Mouse (Mus musculus): ENCODE data around the gene Zfp473. TPM values are rescaled to one million over a fixed set of nuclear protein-coding genes. Genes with fewer than 3 reads are reported as not detected.

Gene Zfp473
- polyA plus RNA-seq, 1 experiment from 2014 or later = 3.2 TPM

DNA sequence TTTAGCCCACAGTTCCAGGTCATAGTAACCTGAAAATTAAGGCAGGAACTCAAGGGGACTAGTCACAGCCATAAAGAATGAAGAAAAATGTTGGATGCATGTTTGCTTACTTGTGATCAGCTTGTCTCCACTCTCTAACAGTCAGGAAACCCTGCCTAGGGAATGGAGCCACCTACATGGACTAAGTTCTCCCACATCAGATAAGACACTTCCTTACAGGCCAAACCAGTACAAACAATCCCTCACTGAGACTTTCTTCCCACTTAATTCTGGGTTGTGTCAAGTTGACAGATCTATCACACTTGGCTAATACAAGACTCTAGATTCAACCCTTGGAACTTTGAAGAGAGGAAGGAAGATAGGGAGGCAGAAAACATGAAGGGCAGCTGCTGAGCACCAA is 9.5 kb upstream of the Zfp473 start:
- no peak for ATAC-seq (ENCODE audit: insufficient read depth, low FRiP score, low TSS enrichment)
- Histone ChIP-seq H3K4me1 (ENCODE audit: control insufficient read depth, insufficient read depth, low read length) (no peaks in the 10 kb centered on the region), H3K36me3 (ENCODE audit: control insufficient read depth, insufficient read depth, low read length) (peaks cover 14% of the 10 kb centered on the region)

DNA sequence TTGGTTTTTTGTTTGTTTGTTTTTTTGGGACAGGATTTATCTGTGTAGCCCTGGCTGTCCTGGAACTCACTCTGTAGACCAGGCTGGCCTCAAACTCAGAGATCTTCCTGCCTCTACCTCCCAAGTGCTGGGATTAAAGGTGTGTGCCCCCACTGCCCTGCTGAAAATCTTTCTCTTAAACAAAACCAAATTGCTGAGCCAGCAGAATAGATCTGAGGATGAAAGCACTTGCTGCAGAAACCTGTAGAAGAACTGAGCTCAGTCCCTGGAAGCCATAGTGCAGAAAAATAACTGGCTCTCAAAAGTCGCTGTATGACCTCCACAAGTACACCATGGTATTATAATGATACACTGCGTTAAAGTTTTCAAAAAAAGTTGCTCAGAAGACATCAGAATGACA is 6.3 kb upstream of the Zfp473 start:
- 80% methylated on average over 2 of the region's 2 CpGs for WGBS
- H3K27ac ChIP-seq (ENCODE audit: low read depth, low read length) = no peak overlapping the region
- peaks cover 10% of the 10 kb centered on the region for H3K36me3 ChIP-seq (ENCODE audit: control insufficient read depth, insufficient read depth, low read length)

More for the DNA sequence above, 9.5 kb upstream of the Zfp473 start:
- DNase-seq (ENCODE audit: low spot score) = no peak
- H3K27ac ChIP-seq (ENCODE audit: low read depth, low read length) = no peak overlapping the region
- no peak overlapping the region for H3K4me2 ChIP-seq (ENCODE audit: low read depth)
- no peak overlapping the region for H3K9ac ChIP-seq (ENCODE audit: low read length)
- H3K9me3 ChIP-seq (ENCODE audit: control insufficient read depth, low read length) = no peaks in the 10 kb centered on the region
- no peak overlapping the region for H3K4me3 ChIP-seq (ENCODE audit: low read depth, low read length)
- H3K27me3 ChIP-seq (ENCODE audit: control insufficient read depth, insufficient read depth, low read length) = no peaks in the 10 kb centered on the region

DNA sequence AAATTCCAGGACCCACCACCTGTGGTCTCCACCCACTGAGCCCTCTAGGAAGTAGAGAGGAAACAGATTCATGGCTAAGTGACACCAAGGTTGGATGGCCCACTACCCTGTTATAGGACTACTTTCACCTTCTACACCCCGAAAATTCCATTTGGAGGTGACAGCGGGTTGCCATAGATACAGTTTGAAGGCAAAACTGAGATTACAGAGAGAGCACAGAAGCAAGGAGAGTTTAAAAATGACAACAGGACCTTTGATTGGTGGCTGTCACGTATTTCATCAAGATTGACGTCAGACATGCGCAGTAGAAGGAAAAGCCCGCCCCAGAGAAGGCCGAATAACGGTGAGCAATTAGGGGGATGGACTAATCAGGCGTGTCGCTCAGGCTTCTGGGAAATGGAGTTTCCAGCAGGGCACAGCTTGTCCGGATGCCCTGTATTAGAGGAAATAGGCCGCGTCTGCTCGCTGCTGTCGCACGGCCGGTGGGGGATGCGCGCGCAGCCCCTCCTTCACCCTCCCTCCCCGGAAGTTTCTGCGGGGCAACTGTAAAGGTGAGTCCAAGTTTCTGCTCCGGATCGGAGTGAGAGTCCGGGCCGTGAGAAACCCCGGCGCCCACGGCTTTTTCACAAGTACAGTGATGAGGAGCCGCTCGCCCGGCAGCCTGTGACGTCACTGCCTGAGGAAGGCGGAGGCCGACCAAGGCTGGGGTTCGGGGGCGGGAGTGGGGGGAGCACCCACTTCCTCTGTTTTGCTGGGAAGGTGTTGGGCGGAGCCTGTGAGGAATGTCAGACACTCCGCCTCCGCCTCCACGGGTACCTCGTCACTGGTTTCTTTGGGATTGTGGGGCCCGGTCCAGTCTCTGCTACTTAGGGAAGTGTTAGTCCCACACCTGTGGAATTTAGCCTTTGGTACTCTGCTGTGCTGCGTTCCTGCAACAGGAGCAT is 2.5 kb downstream of the Zfp473 start, which contains the start of gene Vrk3:
Gene Vrk3 (plus strand): TSS at position 313 of the 944 bp plus-strand sequence.
- peak within 1 kb of the TSS; percentile 74 for H3K4me2 ChIP-seq (ENCODE audit: low read depth)
- H3K4me3 ChIP-seq (ENCODE audit: low read depth, low read length) = peak within 1 kb of the TSS; percentile 74
- WGBS = under 1% methylated on average over 43 of the region's 44 CpGs
- H3K4me1 ChIP-seq (ENCODE audit: control insufficient read depth, insufficient read depth, low read length) = peaks cover 2% of the 10 kb centered on the region; the same call in 1 of the 2 replicates
- ATAC-seq (ENCODE audit: insufficient read depth, low FRiP score, low TSS enrichment) = peak; percentile 93
- H3K9ac ChIP-seq (ENCODE audit: low read length) = peak within 1 kb of the TSS; percentile 63
- no peaks in the 10 kb centered on the region for H3K27me3 ChIP-seq (ENCODE audit: control insufficient read depth, insufficient read depth, low read length)
- no peaks in the 10 kb centered on the region for H3K36me3 ChIP-seq (ENCODE audit: control insufficient read depth, insufficient read depth, low read length)
- H3K9me3 ChIP-seq (ENCODE audit: control insufficient read depth, low read length) = no peaks in the 10 kb centered on the region
- H3K27ac ChIP-seq (ENCODE audit: low read depth, low read length) = no peak within 1 kb of the TSS
- peak; percentile 94 for DNase-seq (ENCODE audit: low spot score)

More for the DNA sequence above, 6.3 kb upstream of the Zfp473 start:
- no peak overlapping the region for H3K4me3 ChIP-seq (ENCODE audit: low read depth, low read length)
- no peak overlapping the region for H3K4me2 ChIP-seq (ENCODE audit: low read depth)
- no peak for DNase-seq (ENCODE audit: low spot score)
- H3K27me3 ChIP-seq (ENCODE audit: control insufficient read depth, insufficient read depth, low read length) = no peaks in the 10 kb centered on the region
- no peaks in the 10 kb centered on the region for H3K4me1 ChIP-seq (ENCODE audit: control insufficient read depth, insufficient read depth, low read length)
- H3K9ac ChIP-seq (ENCODE audit: low read length) = no peak overlapping the region
- no peaks in the 10 kb centered on the region for H3K9me3 ChIP-seq (ENCODE audit: control insufficient read depth, low read length)
- no peak for ATAC-seq (ENCODE audit: insufficient read depth, low FRiP score, low TSS enrichment)

DNA sequence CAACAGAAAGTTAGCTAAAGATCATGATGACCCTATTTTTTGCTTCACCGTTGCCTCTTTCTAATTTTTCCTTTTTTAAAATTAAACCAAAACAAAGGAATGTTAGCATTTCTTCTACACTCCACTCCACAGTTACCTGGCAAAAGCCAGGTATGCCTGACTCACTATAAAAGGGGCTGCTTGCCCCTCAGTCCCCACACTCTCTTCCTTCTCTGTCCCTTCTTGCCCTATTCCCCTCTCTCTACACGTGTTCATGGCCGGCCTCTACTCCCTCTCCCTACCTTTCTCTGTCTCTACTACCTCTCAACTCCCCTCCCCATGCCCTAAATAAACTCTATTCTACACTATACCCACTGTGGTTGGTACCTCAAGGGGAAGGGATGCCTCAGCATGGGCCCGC is 3.7 kb downstream of the Zfp473 start:
- Histone ChIP-seq H3K4me1 (ENCODE audit: control insufficient read depth, insufficient read depth, low read length) (peaks cover 2% of the 10 kb centered on the region; the same call in 1 of the 2 replicates), H3K27ac (ENCODE audit: low read depth, low read length) (no peak overlapping the region), H3K4me2 (ENCODE audit: low read depth) (no peak overlapping the region; the same call in 1 of the 2 replicates), H3K27me3 (ENCODE audit: control insufficient read depth, insufficient read depth, low read length) (no peaks in the 10 kb centered on the region), H3K9ac (ENCODE audit: low read length) (no peak overlapping the region), H3K9me3 (ENCODE audit: control insufficient read depth, low read length) (no peaks in the 10 kb centered on the region), H3K4me3 (ENCODE audit: low read depth, low read length) (no peak overlapping the region), H3K36me3 (ENCODE audit: control insufficient read depth, insufficient read depth, low read length) (no peaks in the 10 kb centered on the region)
- ATAC-seq (ENCODE audit: insufficient read depth, low FRiP score, low TSS enrichment) = no peak
- 68% methylated on average over 4 of the region's 4 CpGs for WGBS
- DNase-seq (ENCODE audit: low spot score) = no peak

DNA sequence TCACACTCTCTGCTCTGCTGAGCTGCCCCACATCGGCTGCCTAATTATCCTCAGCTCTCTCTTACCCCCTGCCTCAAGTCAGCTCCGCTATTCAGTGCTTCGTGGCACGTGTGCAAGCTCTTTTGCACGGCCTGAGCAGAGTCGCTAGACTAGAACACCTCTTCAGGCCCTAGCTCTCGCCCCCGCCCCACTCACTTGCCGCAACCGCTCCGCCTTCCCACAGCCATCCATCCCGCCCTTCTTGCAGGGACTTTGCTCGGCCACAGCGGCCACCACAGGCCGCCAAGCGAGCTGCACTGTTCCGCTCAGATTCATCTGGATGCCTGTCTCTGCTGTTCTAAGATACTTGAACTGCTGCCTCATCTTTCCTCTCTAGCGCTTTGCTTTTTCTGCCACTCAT is 5.8 kb downstream of the Zfp473 start:
- Histone ChIP-seq H3K4me3 (ENCODE audit: low read depth, low read length) (peak overlapping the region; percentile 34), H3K27ac (ENCODE audit: low read depth, low read length) (no peak overlapping the region), H3K27me3 (ENCODE audit: control insufficient read depth, insufficient read depth, low read length) (no peaks in the 10 kb centered on the region), H3K36me3 (ENCODE audit: control insufficient read depth, insufficient read depth, low read length) (no peaks in the 10 kb centered on the region), H3K4me1 (ENCODE audit: control insufficient read depth, insufficient read depth, low read length) (peaks cover 2% of the 10 kb centered on the region; the same call in 1 of the 2 replicates), H3K9me3 (ENCODE audit: control insufficient read depth, low read length) (no peaks in the 10 kb centered on the region), H3K4me2 (ENCODE audit: low read depth) (peak overlapping the region; percentile 75), H3K9ac (ENCODE audit: low read length) (peak overlapping the region; percentile 65)
- ATAC-seq (ENCODE audit: insufficient read depth, low FRiP score, low TSS enrichment) (peak; percentile 39), DNase-seq (ENCODE audit: low spot score) (peak; percentile 86)
- WGBS = under 1% methylated on average over 18 of the region's 18 CpGs

DNA sequence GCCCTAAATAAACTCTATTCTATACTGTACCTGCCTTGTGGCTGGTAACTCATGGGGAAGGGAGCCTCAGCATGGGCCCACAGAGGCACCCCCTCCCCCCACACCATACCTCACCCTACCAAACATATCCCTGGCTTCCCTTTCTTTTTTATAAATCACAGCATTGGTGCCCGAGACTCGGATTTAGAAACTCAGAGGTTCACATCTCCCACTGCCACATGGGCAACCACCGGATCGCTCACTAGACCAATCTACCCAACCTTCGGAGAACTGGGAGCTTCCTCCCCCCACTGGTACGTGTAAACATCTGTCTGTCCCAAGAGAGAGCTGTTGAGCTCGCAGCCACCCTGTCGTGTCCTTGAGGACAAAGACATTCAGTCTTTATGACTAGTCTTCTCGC is 6.6 kb downstream of the Zfp473 start:
- Histone ChIP-seq H3K4me1 (ENCODE audit: control insufficient read depth, insufficient read depth, low read length) (peaks cover 2% of the 10 kb centered on the region; the same call in 1 of the 2 replicates), H3K9me3 (ENCODE audit: control insufficient read depth, low read length) (no peaks in the 10 kb centered on the region), H3K4me3 (ENCODE audit: low read depth, low read length) (peak overlapping the region; percentile 34; the same call in 1 of the 2 replicates), H3K27me3 (ENCODE audit: control insufficient read depth, insufficient read depth, low read length) (no peaks in the 10 kb centered on the region), H3K27ac (ENCODE audit: low read depth, low read length) (no peak overlapping the region), H3K4me2 (ENCODE audit: low read depth) (peak overlapping the region; percentile 75), H3K36me3 (ENCODE audit: control insufficient read depth, insufficient read depth, low read length) (no peaks in the 10 kb centered on the region), H3K9ac (ENCODE audit: low read length) (peak overlapping the region; percentile 65; the same call in 1 of the 2 replicates)
- ATAC-seq (ENCODE audit: insufficient read depth, low FRiP score, low TSS enrichment) (no peak), DNase-seq (ENCODE audit: low spot score) (no peak)
- WGBS = 28% methylated on average over 9 of the region's 9 CpGs

DNA sequence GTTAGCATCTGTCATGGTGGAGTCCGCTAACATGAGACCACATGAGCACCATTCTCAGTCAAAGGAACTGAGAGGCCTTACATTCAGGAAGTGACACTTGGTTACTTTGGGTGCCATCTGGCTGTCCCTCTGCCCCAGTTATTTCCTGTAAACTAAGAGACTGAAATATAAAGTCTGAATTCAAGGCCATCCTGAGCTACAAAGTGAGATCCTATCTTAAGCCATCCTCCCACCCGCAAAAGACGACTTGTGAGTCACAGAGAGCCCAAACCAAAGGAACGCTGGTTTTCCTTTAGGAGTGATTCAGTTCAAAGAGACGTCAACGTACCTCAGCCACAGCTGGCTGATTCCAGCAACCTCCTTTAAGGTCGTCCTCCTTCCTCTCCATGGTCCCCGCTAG is 9.5 kb downstream of the Zfp473 start:
- DNase-seq (ENCODE audit: low spot score) = no peak
- Histone ChIP-seq H3K9me3 (ENCODE audit: control insufficient read depth, low read length) (no peaks in the 10 kb centered on the region), H3K9ac (ENCODE audit: low read length) (no peak overlapping the region), H3K36me3 (ENCODE audit: control insufficient read depth, insufficient read depth, low read length) (no peaks in the 10 kb centered on the region), H3K4me3 (ENCODE audit: low read depth, low read length) (no peak overlapping the region), H3K4me1 (ENCODE audit: control insufficient read depth, insufficient read depth, low read length) (no peaks in the 10 kb centered on the region), H3K4me2 (ENCODE audit: low read depth) (no peak overlapping the region), H3K27ac (ENCODE audit: low read depth, low read length) (no peak overlapping the region), H3K27me3 (ENCODE audit: control insufficient read depth, insufficient read depth, low read length) (no peaks in the 10 kb centered on the region)
- ATAC-seq (ENCODE audit: insufficient read depth, low FRiP score, low TSS enrichment) = no peak
- 88% methylated on average over 8 of the region's 8 CpGs for WGBS

DNA sequence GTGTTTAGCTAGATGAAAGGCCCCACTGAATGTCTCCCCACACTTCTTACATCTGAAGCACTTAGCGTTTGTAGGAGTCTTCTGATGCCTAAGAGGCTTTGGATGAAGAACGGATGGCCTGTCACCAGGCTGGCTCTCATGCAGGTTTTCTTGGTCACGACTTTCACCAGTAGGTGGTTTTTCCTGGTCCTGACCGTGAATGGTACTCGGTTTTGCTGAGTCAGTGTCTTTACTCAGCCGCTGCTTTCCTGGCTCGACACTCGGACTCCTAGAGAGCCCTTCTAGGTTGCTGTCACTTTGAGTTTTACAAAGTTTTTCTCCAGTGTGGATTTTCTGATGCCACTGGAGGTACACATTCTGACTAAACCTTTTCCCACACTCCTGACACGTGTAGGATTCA is 17.1 kb downstream of the Zfp473 start:
- 91% methylated on average over 9 of the region's 9 CpGs for WGBS

More for the DNA sequence above, 17.1 kb downstream of the Zfp473 start:
- Histone ChIP-seq H3K9ac (ENCODE audit: low read length) (no peak overlapping the region), H3K4me3 (ENCODE audit: low read depth, low read length) (no peak overlapping the region), H3K4me1 (ENCODE audit: control insufficient read depth, insufficient read depth, low read length) (no peaks in the 10 kb centered on the region), H3K9me3 (ENCODE audit: control insufficient read depth, low read length) (no peaks in the 10 kb centered on the region), H3K4me2 (ENCODE audit: low read depth) (no peak overlapping the region), H3K27ac (ENCODE audit: low read depth, low read length) (no peak overlapping the region), H3K27me3 (ENCODE audit: control insufficient read depth, insufficient read depth, low read length) (no peaks in the 10 kb centered on the region), H3K36me3 (ENCODE audit: control insufficient read depth, insufficient read depth, low read length) (no peaks in the 10 kb centered on the region)
- DNase-seq (ENCODE audit: low spot score) (no peak), ATAC-seq (ENCODE audit: insufficient read depth, low FRiP score, low TSS enrichment) (no peak)
